Mouse (Mus musculus): Measurements from ENCODE around the gene Cmah. TPM values are rescaled to one million over a fixed set of nuclear protein-coding genes. Genes with fewer than 3 reads are reported as not detected.
"Not testable (repeated sequence)": the region's sequence is repeated elsewhere in the genome, so short reads cannot be mapped to it uniquely, and the experiment has no call there.

Cmah gene
- polyA plus RNA-seq, 1 experiment = 11.1 TPM

- H3K27ac ChIP-seq (ENCODE audit: control insufficient read depth, insufficient read depth, low read depth, low read length, poor library complexity) = no peak overlapping the region
- WGBS = 87% methylated on average over 1 of the region's 1 CpGs
- no peak overlapping the region for H3K4me3 ChIP-seq (replicated peaks; ENCODE audit: control insufficient read depth, low read depth, low read length)
- TF ChIP-seq CTCF (IDR thresholded peaks at IDR 0.05; ENCODE audit: control insufficient read depth, insufficient read depth, low read length) (no peak), POLR2A (IDR thresholded peaks at IDR 0.05; ENCODE audit: borderline replicate concordance, control insufficient read depth, low read depth, low read length) (no peak)
- no peaks in the 10 kb centered on the region for H3K4me1 ChIP-seq (ENCODE audit: control insufficient read depth, insufficient read depth, low read length)
These were observed 32.0 kb downstream of the Cmah start for GRCm38 (mm10) chr13:24359181-24359580.

DNA sequence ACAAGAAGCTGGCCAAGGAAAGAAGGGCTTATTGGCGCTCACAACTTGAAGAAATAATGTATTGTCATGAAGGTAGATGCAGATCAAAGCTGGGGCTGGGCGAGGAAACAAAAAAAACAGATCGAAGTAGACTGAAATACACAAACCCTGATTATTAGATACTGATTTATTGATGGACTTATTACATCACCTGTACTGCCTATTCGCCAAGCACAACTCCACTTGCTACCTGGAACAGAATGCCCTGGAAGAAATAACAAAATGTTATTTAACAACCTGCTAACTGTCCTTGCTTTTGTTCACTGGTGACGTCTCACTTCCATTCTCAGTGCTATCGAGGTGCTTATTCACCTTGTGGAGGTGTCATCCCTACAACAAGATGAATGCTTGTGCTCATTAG lies 38.0 kb downstream of the Cmah start:
- no peak overlapping the region for H3K27ac ChIP-seq (ENCODE audit: control insufficient read depth, insufficient read depth, low read depth, low read length, poor library complexity)
- TF ChIP-seq POLR2A (IDR thresholded peaks at IDR 0.05; ENCODE audit: borderline replicate concordance, control insufficient read depth, low read depth, low read length) (no peak), CTCF (IDR thresholded peaks at IDR 0.05; ENCODE audit: control insufficient read depth, insufficient read depth, low read length) (no peak)
- H3K4me3 ChIP-seq (replicated peaks; ENCODE audit: control insufficient read depth, low read depth, low read length) = no peak overlapping the region
- 90% methylated on average over 6 of the region's 6 CpGs for WGBS
- H3K4me1 ChIP-seq (ENCODE audit: control insufficient read depth, insufficient read depth, low read length) = no peaks in the 10 kb centered on the region

DNA sequence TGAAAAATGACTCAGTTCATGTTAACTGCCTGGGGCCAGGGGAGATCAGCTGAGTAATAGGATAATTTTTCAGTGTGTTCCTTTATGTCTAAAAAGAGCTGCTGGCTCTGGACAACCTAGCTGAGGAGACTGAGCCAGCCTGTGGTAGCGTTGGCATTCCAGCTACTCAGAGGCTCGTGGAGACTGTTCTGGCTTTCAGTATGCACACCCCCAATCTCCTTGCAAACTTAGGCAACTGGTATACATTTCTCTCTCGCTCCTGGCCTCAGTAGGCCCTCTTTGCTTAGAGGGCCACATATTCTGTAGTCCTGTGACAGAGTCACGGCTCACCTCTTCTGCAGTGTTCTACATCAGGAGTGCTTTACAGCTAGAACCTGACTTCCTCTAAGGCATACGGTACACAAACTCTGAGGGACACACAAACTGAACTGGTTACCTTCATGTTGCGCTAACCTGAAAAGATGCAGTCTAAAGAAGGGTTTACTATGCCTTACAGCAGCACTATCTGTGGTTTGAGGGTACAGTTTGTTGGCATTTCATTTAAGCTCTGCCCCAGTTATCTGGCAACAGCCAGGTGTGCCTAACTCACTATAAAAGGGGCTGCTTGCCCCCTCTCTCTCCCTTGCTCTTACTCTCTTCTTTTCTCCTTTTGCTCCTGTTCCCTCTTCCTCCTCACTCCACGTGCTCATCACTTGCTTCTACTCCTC lies 45.8 kb downstream of the Cmah start:
- TF ChIP-seq POLR2A (IDR thresholded peaks at IDR 0.05; ENCODE audit: borderline replicate concordance, control insufficient read depth, low read depth, low read length) (no peak), CTCF (IDR thresholded peaks at IDR 0.05; ENCODE audit: control insufficient read depth, insufficient read depth, low read length) (no peak)
- Histone ChIP-seq H3K4me1 (ENCODE audit: control insufficient read depth, insufficient read depth, low read length) (peaks cover 1% of the 10 kb centered on the region; the same call in 1 of the 2 replicates), H3K4me3 (replicated peaks; ENCODE audit: control insufficient read depth, low read depth, low read length) (no peak overlapping the region), H3K27ac (ENCODE audit: control insufficient read depth, insufficient read depth, low read depth, low read length, poor library complexity) (no peak overlapping the region)
- 80% methylated on average over 7 of the region's 7 CpGs for WGBS

- not testable (repeated sequence) for H3K4me1 ChIP-seq (ENCODE audit: control insufficient read depth, insufficient read depth, low read length); H3K4me3 ChIP-seq (replicated peaks; ENCODE audit: control insufficient read depth, low read depth, low read length)
- H3K27ac ChIP-seq (ENCODE audit: control insufficient read depth, insufficient read depth, low read depth, low read length, poor library complexity) = peak overlapping the region; percentile 57
- WGBS = 62% methylated on average over 6 of the region's 6 CpGs
These were observed 47.4 kb downstream of the Cmah start for GRCm38 (mm10) chr13:24374606-24375005.

DNA sequence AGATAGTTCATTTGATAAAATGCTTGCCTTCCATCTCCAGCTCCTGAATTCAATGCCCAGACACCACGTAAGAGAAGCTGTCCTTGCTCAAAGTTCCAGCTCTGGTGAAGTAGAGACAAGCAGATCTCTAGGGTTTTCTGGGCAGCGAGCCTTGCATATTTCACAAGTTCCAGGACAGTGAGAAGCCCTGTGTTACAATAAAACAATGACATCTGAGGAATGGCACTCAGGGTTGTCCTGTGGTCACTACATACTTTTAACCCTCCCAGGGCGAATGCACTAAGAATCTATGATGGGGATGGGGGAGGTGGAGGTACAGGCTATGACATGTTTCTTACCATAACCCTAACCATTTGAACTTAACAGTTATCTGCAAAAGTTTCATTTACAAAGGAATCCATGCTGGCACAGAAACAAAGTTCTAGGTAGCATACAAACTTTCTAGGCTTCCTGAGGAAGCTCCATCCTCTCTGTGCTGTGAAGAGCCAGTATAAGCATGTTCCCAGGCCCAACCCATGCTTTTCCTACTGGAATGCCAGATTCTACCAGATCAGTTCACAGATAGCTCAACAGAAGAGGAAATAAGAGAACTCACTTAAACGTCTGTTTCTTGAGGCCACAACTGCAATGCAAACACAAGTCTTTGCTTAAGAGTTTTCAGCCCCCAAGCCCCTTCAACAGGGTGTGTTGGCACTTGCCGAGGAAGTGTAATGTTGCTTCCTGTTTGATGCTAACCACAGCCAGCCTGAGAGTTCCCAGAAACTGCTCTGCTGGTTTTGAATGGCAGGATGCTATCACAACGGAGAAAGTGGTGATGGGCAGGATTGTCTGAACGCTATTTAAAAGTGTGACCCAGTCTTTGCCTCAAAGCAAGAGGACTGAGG lies 48.4 kb downstream of the Cmah start:
- Histone ChIP-seq H3K27ac (ENCODE audit: control insufficient read depth, insufficient read depth, low read depth, low read length, poor library complexity) (peak overlapping the region; percentile 7; the same call in 1 of the 2 replicates), H3K4me1 (ENCODE audit: control insufficient read depth, insufficient read depth, low read length) (peaks cover 1% of the 10 kb centered on the region; the same call in 1 of the 2 replicates), H3K4me3 (replicated peaks; ENCODE audit: control insufficient read depth, low read depth, low read length) (no peak overlapping the region)
- WGBS = 13% methylated on average over 7 of the region's 7 CpGs
- TF ChIP-seq POLR2A (IDR thresholded peaks at IDR 0.05; ENCODE audit: borderline replicate concordance, control insufficient read depth, low read depth, low read length) (no peak), CTCF (IDR thresholded peaks at IDR 0.05; ENCODE audit: control insufficient read depth, insufficient read depth, low read length) (no peak)

GRCm38 (mm10) chr13:24380713-24381112 lies 53.5 kb downstream of the Cmah start:
- WGBS = 12% methylated on average over 6 of the region's 6 CpGs
- no peak overlapping the region for H3K27ac ChIP-seq (ENCODE audit: control insufficient read depth, insufficient read depth, low read depth, low read length, poor library complexity)
- no peaks in the 10 kb centered on the region for H3K4me1 ChIP-seq (ENCODE audit: control insufficient read depth, insufficient read depth, low read length)
- TF ChIP-seq POLR2A (IDR thresholded peaks at IDR 0.05; ENCODE audit: borderline replicate concordance, control insufficient read depth, low read depth, low read length) = no peak
- TF ChIP-seq CTCF (IDR thresholded peaks at IDR 0.05; ENCODE audit: control insufficient read depth, insufficient read depth, low read length) = no peak
- no peak overlapping the region for H3K4me3 ChIP-seq (replicated peaks; ENCODE audit: control insufficient read depth, low read depth, low read length)

- WGBS = 85% methylated on average over 3 of the region's 3 CpGs
- TF ChIP-seq CTCF (IDR thresholded peaks at IDR 0.05; ENCODE audit: control insufficient read depth, insufficient read depth, low read length) = no peak
- Histone ChIP-seq H3K4me3 (replicated peaks; ENCODE audit: control insufficient read depth, low read depth, low read length) (no peak overlapping the region), H3K27ac (ENCODE audit: control insufficient read depth, insufficient read depth, low read depth, low read length, poor library complexity) (no peak overlapping the region), H3K4me1 (ENCODE audit: control insufficient read depth, insufficient read depth, low read length) (no peaks in the 10 kb centered on the region)
These were observed 56.7 kb downstream of the Cmah start for GRCm38 (mm10) chr13:24383885-24384284.

GRCm38 (mm10) chr13:24391892-24392291 lies 64.7 kb downstream of the Cmah start:
- Histone ChIP-seq H3K4me3 (replicated peaks; ENCODE audit: control insufficient read depth, low read depth, low read length) (no peak overlapping the region), H3K4me1 (ENCODE audit: control insufficient read depth, insufficient read depth, low read length) (peaks cover 8% of the 10 kb centered on the region; the same call in 1 of the 2 replicates), H3K27ac (ENCODE audit: control insufficient read depth, insufficient read depth, low read depth, low read length, poor library complexity) (no peak overlapping the region; the same call in 1 of the 2 replicates)
- 81% methylated on average over 5 of the region's 5 CpGs for WGBS
- TF ChIP-seq CTCF (IDR thresholded peaks at IDR 0.05; ENCODE audit: control insufficient read depth, insufficient read depth, low read length) (no peak), POLR2A (IDR thresholded peaks at IDR 0.05; ENCODE audit: borderline replicate concordance, control insufficient read depth, low read depth, low read length) (no peak)
